Mouse (Mus musculus): ENCODE results near the gene Ranbp10.

DNA sequence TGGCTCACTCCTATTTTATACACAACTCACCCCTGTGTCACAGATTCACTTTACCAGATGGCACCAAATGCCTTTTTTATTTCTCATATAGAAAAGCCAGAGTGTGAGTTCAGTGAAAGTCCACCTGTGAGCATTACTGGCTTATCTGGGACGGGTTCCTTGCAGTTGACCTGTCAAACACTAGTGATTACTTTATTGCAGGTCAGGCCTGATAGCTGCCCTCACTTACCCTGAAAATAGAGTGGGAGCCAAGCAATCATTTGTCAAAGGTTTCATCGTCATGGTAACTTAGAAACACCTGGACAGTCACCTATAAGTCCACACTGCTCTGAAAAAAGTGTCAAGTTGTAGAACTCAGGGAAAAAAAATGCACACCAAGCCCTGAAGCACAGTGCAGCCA is 72.5 kb downstream of the Ranbp10 start:
- TF ChIP-seq POLR2A (IDR thresholded peaks at IDR 0.05; ENCODE audit: borderline replicate concordance, extremely low read depth, low read depth, low read length) (no peak), CTCF (IDR thresholded peaks at IDR 0.05; ENCODE audit: insufficient read depth, low read length) (no peak)

All from lung, adult 2 months (tissue).